8 mouse cellular contexts compared by ENCODE assay signal in the genomic region with DNA sequence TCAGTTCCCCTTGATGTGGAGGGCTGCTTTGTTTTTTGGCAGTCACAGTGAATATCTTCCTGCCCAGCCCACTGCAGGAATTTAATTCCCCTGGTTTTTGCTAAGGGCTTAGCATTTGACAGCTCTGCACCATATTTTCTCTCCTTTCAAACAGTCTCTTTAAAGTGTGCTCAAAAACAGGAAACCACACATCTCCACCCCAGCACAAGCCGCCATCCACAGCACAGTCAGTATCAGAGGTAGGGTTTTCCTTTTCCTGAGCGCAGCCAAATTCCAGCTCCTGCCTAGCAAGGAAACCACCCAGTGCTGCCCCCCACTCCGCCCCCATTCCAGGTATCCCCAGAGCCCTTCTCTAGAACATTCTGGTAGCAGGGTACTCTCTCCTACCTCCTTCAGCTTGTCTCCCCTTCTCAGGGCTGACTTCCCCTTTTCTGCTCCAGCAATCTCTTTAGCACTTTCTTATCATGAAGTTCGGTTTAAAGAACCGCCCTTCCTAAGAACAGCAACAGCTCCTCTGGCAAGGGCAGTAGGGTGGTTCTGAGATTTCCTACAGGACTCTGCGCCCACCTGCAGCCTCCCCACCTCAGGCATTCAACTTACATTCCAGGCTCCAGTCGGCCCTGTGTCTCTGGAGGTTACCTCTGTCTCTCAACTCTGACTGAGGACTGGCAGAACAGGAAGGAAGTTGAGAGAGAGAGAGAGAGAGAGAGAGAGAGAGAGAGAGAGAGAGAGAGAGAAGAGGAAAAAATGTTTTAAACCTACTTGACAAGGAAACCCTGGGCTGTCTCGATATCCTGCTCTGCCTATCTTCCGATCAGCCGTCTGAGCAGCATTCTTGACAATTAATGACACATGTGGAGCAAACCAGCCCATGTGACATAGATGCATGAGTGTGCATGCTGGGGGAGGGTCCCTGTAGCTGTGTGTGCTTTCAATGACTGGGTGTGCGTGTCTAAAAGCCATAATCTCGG. TPM values are rescaled to one million over a fixed set of nuclear protein-coding genes. Genes with fewer than 3 reads are reported as not detected.
DNase-seq lines count a peak whose midpoint lies in the region; ATAC-seq and TF ChIP-seq lines count a peak whose summit lies in the region.

A gene (minus strand): TSS at position 849 of the 971 bp plus-strand sequence.

- H3K9me3 ChIP-seq in heart, embryonic 11.5 days (replicated peaks; ENCODE audit: control insufficient read depth, low read length): no peaks in the 10 kb centered on the region
- H3K9me3 ChIP-seq in kidney, embryonic 14.5 days (ENCODE audit: control insufficient read depth, low read length): no peaks in the 10 kb centered on the region
- no peaks in the 10 kb centered on the region for H3K9me3 ChIP-seq in lung, postnatal 0 days (ENCODE audit: low read length)

- 22% methylated on average over 12 of the region's 12 CpGs for WGBS in heart, embryonic 11.5 days (ENCODE audit: insufficient replicate concordance)
- 37% methylated on average over 12 of the region's 12 CpGs for WGBS in kidney, embryonic 14.5 days
- WGBS in lung, postnatal 0 days: 12% methylated on average over 12 of the region's 12 CpGs

- no peak for TF ChIP-seq EP300 in lung, postnatal 0 days (IDR thresholded peaks at IDR 0.05)

- peak; percentile 43 for ATAC-seq in common myeloid progenitor, adult 5-6 weeks (replicated peaks; ENCODE audit: low read depth, poor library complexity, severe bottlenecking)
- 0 out of 2 replicates have a peak, but pooled peaks have one; percentile 50 for ATAC-seq in heart, embryonic 11.5 days (replicated peaks; ENCODE audit: insufficient number of reproducible peaks, low FRiP score, low TSS enrichment)
- ATAC-seq in kidney, embryonic 14.5 days (ENCODE audit: low FRiP score, low TSS enrichment): peak; percentile 55; the same call in 1 of the 2 replicates
- ATAC-seq in lung, postnatal 0 days: peak; percentile 51

- peaks cover 25% of the 10 kb centered on the region for H3K4me1 ChIP-seq in heart, embryonic 11.5 days (ENCODE audit: control insufficient read depth, insufficient read depth, low read length)
- peaks cover 19% of the 10 kb centered on the region for H3K4me1 ChIP-seq in kidney, embryonic 14.5 days (ENCODE audit: control insufficient read depth, insufficient read depth, low read length)
- peaks cover 8% of the 10 kb centered on the region; the same call in 1 of the 2 replicates for H3K4me1 ChIP-seq in lung, postnatal 0 days (ENCODE audit: insufficient read depth, low read depth, low read length)

- H3K27ac ChIP-seq in heart, embryonic 11.5 days (ENCODE audit: low read depth, low read length): peak within 1 kb of the TSS; percentile 88
- peak within 1 kb of the TSS; percentile 72 for H3K27ac ChIP-seq in kidney, embryonic 14.5 days (ENCODE audit: low read depth, low read length)
- H3K27ac ChIP-seq in lung, postnatal 0 days (ENCODE audit: low read length): peak within 1 kb of the TSS; percentile 78

- H3K27me3 ChIP-seq in heart, embryonic 11.5 days (ENCODE audit: control insufficient read depth, insufficient read depth, low read length): no peaks in the 10 kb centered on the region
- H3K27me3 ChIP-seq in kidney, embryonic 14.5 days (ENCODE audit: control insufficient read depth, insufficient read depth, low read length): no peaks in the 10 kb centered on the region
- H3K27me3 ChIP-seq in lung, postnatal 0 days (replicated peaks; ENCODE audit: insufficient read depth, low read length): no peaks in the 10 kb centered on the region

- DNase-seq in urinary bladder, postnatal 14 days (ENCODE audit: low spot score): peak; percentile 25
- DNase-seq in urinary bladder, postnatal 10 days (ENCODE audit: low spot score): no peak
- peak; percentile 43 for DNase-seq in lung, postnatal 0 days (ENCODE audit: low spot score)
- DNase-seq in spleen, postnatal 10 days (ENCODE audit: low spot score in 2 of 2): peak; percentile 35 to 44
- no peak for DNase-seq in cerebellum, postnatal 10 days

- H3K9ac ChIP-seq in heart, embryonic 11.5 days (ENCODE audit: low read depth, low read length): peak within 1 kb of the TSS; percentile 54
- H3K9ac ChIP-seq in kidney, embryonic 14.5 days (ENCODE audit: low read depth, low read length): 0 out of 2 replicates have a peak within 1 kb of the TSS, but pooled peaks have one; percentile 12
- H3K9ac ChIP-seq in lung, postnatal 0 days (replicated peaks; ENCODE audit: low read depth): peak within 1 kb of the TSS; percentile 19; the same call in 1 of the 2 replicates

- H3K4me2 ChIP-seq in heart, embryonic 11.5 days: peak within 1 kb of the TSS; percentile 60
- H3K4me2 ChIP-seq in kidney, embryonic 14.5 days (replicated peaks; ENCODE audit: low read depth, low read length): peak within 1 kb of the TSS; percentile 16; the same call in 1 of the 2 replicates
- peak within 1 kb of the TSS; percentile 28; the same call in 1 of the 2 replicates for H3K4me2 ChIP-seq in lung, postnatal 0 days (replicated peaks; ENCODE audit: low read depth, low read length)

- TF ChIP-seq CTCF in lung, postnatal 0 days (IDR thresholded peaks at IDR 0.05): no peak

- peak within 1 kb of the TSS; percentile 31 for H3K4me3 ChIP-seq in heart, embryonic 11.5 days (ENCODE audit: low read depth, low read length)
- H3K4me3 ChIP-seq in kidney, embryonic 14.5 days (ENCODE audit: low read length): peak within 1 kb of the TSS; percentile 0; the same call in 1 of the 2 replicates
- H3K4me3 ChIP-seq in lung, postnatal 0 days (ENCODE audit: low read depth, low read length): peak within 1 kb of the TSS; percentile 5; the same call in 1 of the 2 replicates

- no peaks in the 10 kb centered on the region for H3K36me3 ChIP-seq in heart, embryonic 11.5 days (ENCODE audit: control insufficient read depth, insufficient read depth, low read length)
- no peaks in the 10 kb centered on the region for H3K36me3 ChIP-seq in kidney, embryonic 14.5 days (ENCODE audit: control insufficient read depth, insufficient read depth, low read length)
- no peaks in the 10 kb centered on the region for H3K36me3 ChIP-seq in lung, postnatal 0 days (ENCODE audit: insufficient read depth, low read length)

RNA-seq across cellular contexts. Expression of the gene that starts here (rescaled TPM):
- 551 and 575 TPM in 2 replicates for total RNA-seq in common myeloid progenitor, adult 5-6 weeks (2017)
- 115 and 128 TPM in 2 replicates for polyA plus RNA-seq in heart, embryonic 11.5 days (2014; fragmentation: Nextera tagmentation; extraction: Ambion mirVana)
- polyA plus RNA-seq in kidney, embryonic 14.5 days (2014; fragmentation: Nextera tagmentation; extraction: Ambion mirVana): 60.4 and 65.6 TPM in 2 replicates
- 68.4 and 70.8 TPM in 2 replicates for polyA plus RNA-seq in lung, postnatal 0 days (2015; fragmentation: Nextera tagmentation; extraction: Ambion mirVana)

Comparison
In these comparisons a context has a peak if more than half of its experiments do, and no peak if none do; other contexts are left out.
1. DNase-seq: peak in urinary bladder, postnatal 14 days (single experiment), lung, postnatal 0 days (single experiment) and spleen, postnatal 10 days (2 of 2); none in urinary bladder, postnatal 10 days (single experiment) and cerebellum, postnatal 10 days (0 of 2).
2. Peak in every context shown above with its lines, with median percentiles within 50 percentile points of each other: ATAC-seq, H3K27ac ChIP-seq, H3K4me2 ChIP-seq, H3K4me3 ChIP-seq and H3K9ac ChIP-seq.